18 mouse cellular contexts compared by ENCODE assay signal in genomic region chr2:134645752-134646151, GRCm38 (mm10). TPM values are rescaled to one million over a fixed set of nuclear protein-coding genes. Genes with fewer than 3 reads are reported as not detected.
DNase-seq lines count a peak whose midpoint lies in the region; ATAC-seq and TF ChIP-seq lines count a peak whose summit lies in the region.
"Had no signal": no experiment of that assay in that cellular context is flagged by ENCODE, and none has a peak within 500 bp of the region (broad histone marks: within the 10 kb centered on the region; RNA-seq: fewer than 3 reads in every experiment).

No protein-coding gene starts in this region.

- peaks cover 35% of the 10 kb centered on the region for H3K4me1 ChIP-seq in forebrain, embryonic 13.5 days
- peaks cover 35% of the 10 kb centered on the region for H3K4me1 ChIP-seq in forebrain, embryonic 10.5 days
- H3K4me1 ChIP-seq in midbrain, embryonic 15.5 days = peaks cover 37% of the 10 kb centered on the region

- 81% methylated on average over 3 of the region's 3 CpGs for WGBS in forebrain, embryonic 13.5 days
- 83% methylated on average over 3 of the region's 3 CpGs for WGBS in forebrain, embryonic 10.5 days
- whole genome bisulfite sequencing in midbrain, embryonic 15.5 days = 80% methylated on average over 3 of the region's 3 CpGs

- H3K27ac ChIP-seq in forebrain, embryonic 13.5 days = peak overlapping the region; percentile 99; the same call in 1 of the 2 replicates
- no peak overlapping the region for H3K27ac ChIP-seq in forebrain, embryonic 10.5 days
- H3K27ac ChIP-seq in layer of hippocampus, adult 2 months = peak overlapping the region; percentile 99; the same call in 1 of the 2 replicates
- H3K27ac ChIP-seq in midbrain, embryonic 15.5 days = peak overlapping the region; percentile 99
- H3K27ac ChIP-seq: limb, embryonic 13.5 days; liver, embryonic 14.5 days had no signal

- no peaks in the 10 kb centered on the region for H3K36me3 ChIP-seq in forebrain, embryonic 13.5 days (ENCODE audit: poor library complexity, severe bottlenecking)
- no peaks in the 10 kb centered on the region for H3K36me3 ChIP-seq in forebrain, embryonic 10.5 days (replicated peaks)
- H3K36me3 ChIP-seq in midbrain, embryonic 15.5 days (replicated peaks) = no peaks in the 10 kb centered on the region
- H3K36me3 ChIP-seq: heart, embryonic 10.5 days; limb, embryonic 13.5 days had no signal

- no peaks in the 10 kb centered on the region for H3K27me3 ChIP-seq in forebrain, embryonic 13.5 days
- H3K27me3 ChIP-seq in forebrain, embryonic 10.5 days (ENCODE audit: poor library complexity, severe bottlenecking) = no peaks in the 10 kb centered on the region
- no peaks in the 10 kb centered on the region for H3K27me3 ChIP-seq in midbrain, embryonic 15.5 days (replicated peaks)
- H3K27me3 ChIP-seq: limb, embryonic 13.5 days had no signal

- DNase-seq in forebrain, embryonic 10.5 days (ENCODE audit: extremely low spot score, low spot score) = no peak
- DNase-seq in layer of hippocampus, adult 2 months (ENCODE audit: low spot score in 2 of 2) = no peak
- no peak for DNase-seq in layer of hippocampus, adult 9-11 months
- peak; percentile 21 for DNase-seq in brain, adult 2 months (ENCODE audit: low read depth, low spot score)
- no peak for DNase-seq in testis, postnatal 14 days (ENCODE audit: low spot score)
- DNase-seq in MN1 (ENCODE audit: low spot score) = no peak
- DNase-seq: adrenal gland, postnatal 36 days; cerebellum, adult 18-20 months; cerebellum, postnatal 36 days; heart, postnatal 14 days; kidney, postnatal 36 days had no signal

- no peak overlapping the region for H3K9ac ChIP-seq in forebrain, embryonic 13.5 days
- no peak overlapping the region for H3K9ac ChIP-seq in midbrain, embryonic 15.5 days
- H3K9ac ChIP-seq: limb, embryonic 13.5 days; liver, embryonic 14.5 days had no signal

- ATAC-seq in forebrain, embryonic 13.5 days = no peak
- ATAC-seq in midbrain, embryonic 15.5 days (replicated peaks) = no peak
- ATAC-seq: CD4-positive, CD25-positive, alpha-beta regulatory T cell, adult 4 months; lung, postnatal 0 days had no signal

- H3K9me3 ChIP-seq in forebrain, embryonic 13.5 days (replicated peaks) = no peaks in the 10 kb centered on the region
- no peaks in the 10 kb centered on the region for H3K9me3 ChIP-seq in forebrain, embryonic 10.5 days
- H3K9me3 ChIP-seq in midbrain, embryonic 15.5 days = no peaks in the 10 kb centered on the region
- H3K9me3 ChIP-seq: heart, embryonic 10.5 days; limb, embryonic 13.5 days had no signal

- no peak overlapping the region for H3K4me3 ChIP-seq in forebrain, embryonic 13.5 days
- H3K4me3 ChIP-seq in forebrain, embryonic 10.5 days = no peak overlapping the region
- H3K4me3 ChIP-seq in layer of hippocampus, adult 2 months = no peak overlapping the region
- no peak overlapping the region for H3K4me3 ChIP-seq in midbrain, embryonic 15.5 days
- H3K4me3 ChIP-seq: heart, embryonic 10.5 days; limb, embryonic 13.5 days had no signal

- TF ChIP-seq CTCF in layer of hippocampus, adult 2 months (conservative IDR thresholded peaks at IDR 0.05) = no peak

- no peak overlapping the region for H3K4me2 ChIP-seq in forebrain, embryonic 13.5 days
- H3K4me2 ChIP-seq in midbrain, embryonic 15.5 days = no peak overlapping the region
- H3K4me2 ChIP-seq: limb, embryonic 13.5 days had no signal

RNA-seq across cellular contexts. Expression of gene Tmx4, which starts 1.8 kb away (rescaled TPM):
- polyA plus RNA-seq in forebrain, embryonic 13.5 days (2015; fragmentation: Nextera tagmentation; extraction: Ambion mirVana) = 57.8 and 69.1 TPM in 2 replicates
- 27.1 and 27.7 TPM in 2 replicates for polyA plus RNA-seq in forebrain, embryonic 10.5 days (2016; fragmentation: Nextera tagmentation; extraction: Ambion mirVana)
- total RNA-seq in layer of hippocampus, adult 2 months (2021) = 100 to 1,000 TPM; 155 to 167 TPM
- polyA plus RNA-seq in midbrain, embryonic 15.5 days (2015; fragmentation: Nextera tagmentation; extraction: Ambion mirVana) = 116 and 136 TPM in 2 replicates
